Mouse (Mus musculus) neural tube, embryonic 15.5 days (tissue): ENCODE measurements around the gene H1fx. TPM values are rescaled to one million over a fixed set of nuclear protein-coding genes. Genes with fewer than 3 reads are reported as not detected.
"Not testable (repeated sequence)": the region's sequence is repeated elsewhere in the genome, so short reads cannot be mapped to it uniquely, and the experiment has no call there.

Experiments used
- ATAC-seq: fragments of 200-750 bp; cut with Nextera tagmentation; 2 replicates; pipeline ENCODE4 v1.8.0; 2017; ENCODE audit warnings: mild to moderate bottlenecking, moderate TSS enrichment, moderate library complexity; ENCODE audit not compliant: low FRiP score
- H3K27ac ChIP-seq: fragments of 300-500 bp; sonication (generic); replicated peaks from 2 replicates; pipeline ENCODE4 v1.5.1; 2015; ENCODE audit warnings: mild to moderate bottlenecking, inconsistent platforms
- H3K27me3 ChIP-seq: fragments of 300-500 bp; sonication (generic); replicated peaks from 2 replicates; pipeline ENCODE4 v1.6.1; 2015; ENCODE audit warnings: inconsistent platforms
- H3K36me3 ChIP-seq: fragments of 300-500 bp; sonication (generic); 2 replicates; pipeline ENCODE4 v1.6.1; 2015; ENCODE audit warnings: inconsistent platforms
- H3K4me1 ChIP-seq: fragments of 300-500 bp; sonication (generic); 2 replicates; pipeline ENCODE4 v1.6.1; 2015; ENCODE audit warnings: inconsistent platforms
- H3K4me2 ChIP-seq: fragments of 300-500 bp; sonication (generic); 2 replicates; pipeline ENCODE4 v1.6.1; 2015; ENCODE audit warnings: inconsistent platforms, mild to moderate bottlenecking, moderate library complexity
- H3K4me3 ChIP-seq: fragments of 300-500 bp; sonication (generic); replicated peaks from 2 replicates; pipeline ENCODE4 v1.5.1; 2015; ENCODE audit warnings: mild to moderate bottlenecking, inconsistent platforms
- H3K9ac ChIP-seq: fragments of 300-500 bp; sonication (generic); replicated peaks from 2 replicates; pipeline ENCODE4 v1.6.1; 2015; ENCODE audit warnings: mild to moderate bottlenecking, inconsistent platforms
- H3K9me3 ChIP-seq: fragments of 300-500 bp; sonication (generic); replicated peaks from 2 replicates; pipeline ENCODE4 v1.6.1; 2016; ENCODE audit warnings: inconsistent platforms
- WGBS: fragments of 180-500 bp; shearing (Covaris S2); methylation state at CpG from one replicate; pipeline ENCODE4 v1.1.7; 2015; ENCODE audit warnings: mixed read lengths; 5-methylcytosine and 5-hydroxymethylcytosine counted together
- microRNA-seq: library from miRNA; unstranded; fragments of <30 nt; microRNA quantifications from one replicate; pipeline ENCODE4, GENCODE M21; 2017
- polyA plus RNA-seq: library from polyadenylated mRNA; unstranded; fragments of >200 nt; fragmentation: Nextera tagmentation; extraction: Ambion mirVana; gene quantifications from 2 replicates; pipeline ENCODE4 v1.2.1, GENCODE M21; 2015

Gene H1fx
- polyA plus RNA-seq, 1 experiment from 2014 or later, result 37.1 TPM

- H3K27ac ChIP-seq, result peak overlapping the region; percentile 93
- under 1% methylated on average over 64 of the region's 66 CpGs for WGBS
- H3K9ac ChIP-seq, result peak overlapping the region; percentile 94
- peaks cover 11% of the 10 kb centered on the region for H3K36me3 ChIP-seq
- peaks cover 21% of the 10 kb centered on the region for H3K4me1 ChIP-seq
- H3K4me2 ChIP-seq, result peak overlapping the region; percentile 78
- no peaks in the 10 kb centered on the region for H3K27me3 ChIP-seq
- ATAC-seq, result peak; percentile 89
- H3K4me3 ChIP-seq, result peak overlapping the region; percentile 95
- H3K9me3 ChIP-seq, result no peaks in the 10 kb centered on the region
Observed at GRCm38 (mm10) chr6:87980374-87981029, 935 bp downstream of the H1fx start.

- WGBS, result 78% methylated on average over 3 of the region's 3 CpGs
- peak overlapping the region; percentile 93 for H3K27ac ChIP-seq
- no peaks in the 10 kb centered on the region for H3K27me3 ChIP-seq
- no peak for ATAC-seq
- no peaks in the 10 kb centered on the region for H3K9me3 ChIP-seq
- H3K9ac ChIP-seq, result no peak overlapping the region
- H3K4me1 ChIP-seq, result peaks cover 21% of the 10 kb centered on the region
- peak overlapping the region; percentile 78 for H3K4me2 ChIP-seq
- H3K36me3 ChIP-seq, result peaks cover 5% of the 10 kb centered on the region
- H3K4me3 ChIP-seq, result peak overlapping the region; percentile 95
Observed at GRCm38 (mm10) chr6:87979728-87980127, 1.7 kb downstream of the H1fx start.

GRCm38 (mm10) chr6:87970041-87970440 lies 11.4 kb downstream of the H1fx start:
- H3K4me1 ChIP-seq, result no peaks in the 10 kb centered on the region
- H3K4me2 ChIP-seq, result no peak overlapping the region
- WGBS, result 27% methylated on average over 2 of the region's 2 CpGs
- no peak overlapping the region for H3K9ac ChIP-seq
- no peaks in the 10 kb centered on the region for H3K36me3 ChIP-seq
- no peaks in the 10 kb centered on the region for H3K27me3 ChIP-seq
- H3K4me3 ChIP-seq, result no peak overlapping the region
- H3K9me3 ChIP-seq, result no peaks in the 10 kb centered on the region
- H3K27ac ChIP-seq, result no peak overlapping the region
- ATAC-seq, result no peak

GRCm38 (mm10) chr6:87962457-87962856 lies 19.0 kb downstream of the H1fx start:
- not testable (repeated sequence) for H3K9me3 ChIP-seq, H3K4me1 ChIP-seq, H3K4me3 ChIP-seq, H3K27ac ChIP-seq, H3K4me2 ChIP-seq, ATAC-seq, H3K36me3 ChIP-seq, H3K9ac ChIP-seq, H3K27me3 ChIP-seq
- 71% methylated on average over 4 of the region's 4 CpGs for WGBS

- no peak for ATAC-seq
- Histone ChIP-seq H3K4me1 (no peaks in the 10 kb centered on the region), H3K4me2 (no peak overlapping the region), H3K4me3 (no peak overlapping the region), H3K9ac (no peak overlapping the region), H3K36me3 (peaks cover 4% of the 10 kb centered on the region; the same call in 1 of the 2 replicates), H3K27me3 (no peaks in the 10 kb centered on the region), H3K9me3 (no peaks in the 10 kb centered on the region), H3K27ac (no peak overlapping the region)
- 86% methylated on average over 7 of the region's 7 CpGs for WGBS
Observed at GRCm38 (mm10) chr6:87942179-87942578, 39.3 kb downstream of the H1fx start.

GRCm38 (mm10) chr6:87938941-87939340 lies 42.5 kb downstream of the H1fx start:
- peaks cover 29% of the 10 kb centered on the region for H3K36me3 ChIP-seq
- ATAC-seq, result no peak
- no peaks in the 10 kb centered on the region for H3K9me3 ChIP-seq
- H3K4me1 ChIP-seq, result no peaks in the 10 kb centered on the region
- H3K9ac ChIP-seq, result no peak overlapping the region
- 76% methylated on average over 3 of the region's 3 CpGs for WGBS
- no peak overlapping the region for H3K4me3 ChIP-seq
- no peak overlapping the region for H3K27ac ChIP-seq
- no peak overlapping the region for H3K4me2 ChIP-seq
- no peaks in the 10 kb centered on the region for H3K27me3 ChIP-seq

GRCm38 (mm10) chr6:87937178-87937788 lies 44.2 kb downstream of the H1fx start:
- 31% methylated on average over 19 of the region's 19 CpGs for WGBS
- Histone ChIP-seq H3K27me3 (no peaks in the 10 kb centered on the region), H3K4me1 (no peaks in the 10 kb centered on the region), H3K9me3 (no peaks in the 10 kb centered on the region), H3K4me3 (no peak overlapping the region), H3K36me3 (peaks cover 45% of the 10 kb centered on the region), H3K27ac (no peak overlapping the region), H3K9ac (no peak overlapping the region), H3K4me2 (no peak overlapping the region)
- ATAC-seq, result peak; percentile 72

GRCm38 (mm10) chr6:87935037-87935436 lies 46.4 kb downstream of the H1fx start:
- ATAC-seq, result no peak
- Histone ChIP-seq H3K4me3 (no peak overlapping the region), H3K4me1 (no peaks in the 10 kb centered on the region), H3K36me3 (peaks cover 54% of the 10 kb centered on the region), H3K27ac (no peak overlapping the region), H3K9ac (no peak overlapping the region), H3K9me3 (no peaks in the 10 kb centered on the region), H3K27me3 (no peaks in the 10 kb centered on the region), H3K4me2 (no peak overlapping the region)
- 95% methylated on average over 5 of the region's 5 CpGs for WGBS

Small RNA genes lying within 50 kb of the gene (microRNA-seq; reads per million reads assigned to microRNA genes)
- gene Gm47286, result 0.69 reads per million

Other genes starting within 250 kb of the H1fx start
- gene Gp9, start 203.6 kb downstream of the H1fx start, polyA plus RNA-seq, result 0.56 and 0.65 TPM in 2 replicates
- gene Rab43, start 169.5 kb downstream of the H1fx start, polyA plus RNA-seq, result 11.5 and 12.5 TPM in 2 replicates
- 1.5 and 2.1 TPM in 2 replicates for gene Gm45140, start 145.8 kb downstream of the H1fx start, polyA plus RNA-seq
- gene Isy1, start 142.8 kb downstream of the H1fx start, polyA plus RNA-seq, result 22.6 and 30.8 TPM in 2 replicates
- 511 and 660 TPM in 2 replicates for gene Cnbp, start 130.5 kb downstream of the H1fx start, polyA plus RNA-seq
- 204 and 207 TPM in 2 replicates for gene Copg1, start 93.8 kb downstream of the H1fx start, polyA plus RNA-seq
- gene Hmces, start 67.7 kb downstream of the H1fx start, polyA plus RNA-seq, result 43.0 and 44.0 TPM in 2 replicates
- gene Rab7, start 63.6 kb upstream of the H1fx start, polyA plus RNA-seq, result 352 and 355 TPM in 2 replicates
- gene Rpn1, start 102.8 kb upstream of the H1fx start, polyA plus RNA-seq, result 294 and 318 TPM in 2 replicates
- 7.2 and 14.3 TPM in 2 replicates for gene Gata2, start 212.3 kb upstream of the H1fx start, polyA plus RNA-seq
- not detected in 2 replicates for gene Dnajb8, start 240.6 kb upstream of the H1fx start, polyA plus RNA-seq